Mouse (Mus musculus) mesoderm, embryonic 11.5 days (tissue): ENCODE results near the gene Hdac5.

Experiments used
- DNase-seq: peaks from one replicate; pipeline ENCODE4 v3.0.0-alpha.2; 2012; ENCODE audit warnings: low read depth, low spot score

Gene Hdac5

GRCm38 (mm10) chr11:102240636-102241035, 10.7 kb upstream of the Hdac5 start:
- no peak for DNase-seq

DNA sequence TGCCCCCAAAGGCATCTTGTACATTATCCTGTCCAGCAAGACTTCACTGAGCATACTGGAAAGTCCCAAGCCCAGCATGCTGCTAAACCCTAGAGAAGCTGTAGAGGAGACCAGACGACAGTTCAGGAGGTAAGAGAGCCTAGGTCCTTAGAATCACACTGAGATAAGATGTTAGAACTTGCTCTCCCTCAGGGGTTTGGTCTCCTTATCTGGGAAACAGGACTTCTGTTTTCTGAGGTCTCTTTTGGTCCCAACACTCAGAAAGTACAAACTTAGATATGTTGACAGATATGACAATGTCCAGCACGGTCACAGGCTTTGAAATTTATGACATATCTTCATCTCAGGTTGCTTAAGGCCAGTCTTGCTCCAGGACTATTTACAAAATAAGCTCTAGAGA, 6.1 kb upstream of the Hdac5 start:
- DNase-seq, result no peak

DNA sequence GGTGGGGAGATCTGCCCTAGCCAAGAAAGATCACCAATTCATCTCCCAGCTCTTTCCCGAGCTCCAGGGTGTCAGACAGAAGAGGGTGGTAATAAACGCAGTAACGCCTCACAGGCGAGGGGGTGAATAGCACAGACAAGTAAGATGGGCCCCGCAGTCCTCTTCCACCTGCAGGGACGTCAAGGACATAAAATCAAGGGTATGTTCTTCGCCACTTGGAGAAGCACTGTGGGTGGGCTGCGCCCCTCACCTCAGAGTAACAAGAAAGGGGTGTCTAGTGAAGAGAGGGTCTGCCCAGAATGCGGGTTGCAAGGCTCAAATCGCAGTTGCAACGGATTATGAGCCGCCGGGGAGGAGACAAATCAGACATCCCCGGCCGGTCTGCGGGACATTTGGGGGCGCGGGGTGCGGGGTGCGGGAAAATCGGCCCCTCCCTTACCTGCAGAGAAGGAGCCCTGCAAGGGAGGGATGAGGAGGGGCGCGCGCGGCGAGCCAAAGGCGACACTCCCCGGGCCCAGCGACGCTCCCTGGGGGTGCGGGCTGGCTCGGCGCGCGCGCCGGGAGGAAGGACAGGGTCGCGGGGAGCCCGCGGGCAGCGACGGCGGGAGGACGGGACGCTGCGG, 524 bp downstream of the Hdac5 start:
- no peak for DNase-seq

- no peak for DNase-seq
Observed at GRCm38 (mm10) chr11:102228646-102229268, 1.2 kb downstream of the Hdac5 start.

GRCm38 (mm10) chr11:102228191-102228545, 1.8 kb downstream of the Hdac5 start:
- DNase-seq, result no peak

- DNase-seq, result peak; percentile 49
Observed at GRCm38 (mm10) chr11:102227270-102228190, 2.4 kb downstream of the Hdac5 start.

DNA sequence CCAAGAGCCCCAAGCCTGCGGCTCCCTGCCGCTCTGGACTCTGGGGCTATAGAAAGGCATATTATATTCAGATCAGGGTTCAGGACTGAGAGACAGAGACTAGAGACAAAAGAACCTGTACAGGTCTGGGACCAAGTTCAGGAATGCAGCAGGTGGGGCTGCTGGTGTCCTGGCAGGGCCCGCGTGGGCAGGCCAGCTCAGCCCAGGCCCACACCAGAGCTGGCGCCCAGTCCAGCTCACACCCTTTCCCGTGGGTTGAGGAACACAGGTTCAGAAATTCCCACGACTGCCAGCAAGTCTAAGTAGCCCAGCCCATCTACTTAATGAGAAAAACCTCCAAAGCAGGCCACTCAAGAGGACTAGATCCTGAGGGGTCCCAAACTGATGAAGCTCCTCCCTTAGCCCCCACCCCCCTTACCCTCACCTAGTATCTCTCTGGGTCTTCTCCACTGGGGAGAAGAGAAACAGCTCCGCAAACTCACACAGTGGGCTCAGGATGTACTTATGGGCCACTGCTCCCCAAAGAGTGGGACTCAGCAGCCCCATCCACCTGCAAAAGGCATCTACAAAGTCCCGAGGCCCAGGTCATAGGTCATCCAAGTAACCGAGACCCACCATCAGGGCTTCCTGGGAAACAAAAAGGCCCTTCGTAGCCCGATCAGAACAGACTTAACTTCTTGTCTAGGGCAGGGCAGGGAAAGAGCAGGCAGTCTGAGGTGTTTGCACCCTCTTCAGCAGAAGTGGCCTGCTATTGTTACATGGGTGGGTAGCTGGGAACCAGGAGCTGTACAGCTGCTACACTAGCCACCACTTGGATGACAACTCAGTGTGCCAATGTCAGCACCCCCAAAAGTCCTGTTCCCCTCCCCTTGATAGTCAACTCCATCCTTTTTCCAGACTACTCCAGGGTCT, 3.6 kb downstream of the Hdac5 start:
- DNase-seq, result no peak

- DNase-seq, result no peak
Observed at GRCm38 (mm10) chr11:102225221-102225620, 4.7 kb downstream of the Hdac5 start.

DNA sequence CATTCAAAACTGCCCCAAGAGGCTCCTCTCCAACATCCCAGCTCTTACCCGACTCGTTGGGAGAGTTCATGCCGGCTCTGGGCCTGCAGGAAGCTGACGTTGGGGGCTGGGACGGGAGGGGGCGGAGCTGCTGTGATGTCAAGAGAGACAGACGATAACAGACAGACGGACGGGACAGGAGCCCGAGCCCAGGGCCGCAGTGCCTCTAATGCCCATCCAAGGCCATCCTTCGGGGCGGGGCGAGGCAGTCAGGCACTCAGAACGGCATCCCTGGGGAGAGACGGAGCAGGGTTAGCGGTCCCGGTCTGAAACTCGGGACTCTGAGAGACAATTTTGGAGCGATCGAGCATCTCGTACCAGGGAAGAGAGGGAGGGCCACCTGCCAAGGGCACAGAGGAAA, 5.3 kb downstream of the Hdac5 start:
- DNase-seq, result no peak

- DNase-seq, result peak; percentile 69
Observed at GRCm38 (mm10) chr11:102223166-102223565, 6.8 kb downstream of the Hdac5 start.

DNA sequence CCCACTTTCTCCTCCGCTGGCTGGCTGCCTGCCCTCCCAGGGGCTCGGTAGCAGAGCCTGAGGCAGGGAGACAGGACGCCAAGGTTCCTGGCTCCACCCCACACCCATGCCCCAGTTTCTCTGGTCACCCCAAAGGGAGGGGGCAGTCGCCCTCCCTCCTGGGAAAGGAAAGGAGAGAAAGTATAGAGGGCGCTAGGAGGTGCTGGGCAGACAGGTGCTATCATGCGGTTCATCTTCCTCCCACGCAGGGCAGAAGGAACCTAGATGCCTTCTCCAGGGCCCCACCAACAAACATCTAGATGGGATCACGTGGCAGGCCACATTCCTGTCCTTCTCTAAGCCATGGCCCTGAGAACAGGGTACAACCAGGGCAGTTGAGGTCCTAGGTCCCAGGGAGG, 8.0 kb downstream of the Hdac5 start:
- DNase-seq, result no peak

DNA sequence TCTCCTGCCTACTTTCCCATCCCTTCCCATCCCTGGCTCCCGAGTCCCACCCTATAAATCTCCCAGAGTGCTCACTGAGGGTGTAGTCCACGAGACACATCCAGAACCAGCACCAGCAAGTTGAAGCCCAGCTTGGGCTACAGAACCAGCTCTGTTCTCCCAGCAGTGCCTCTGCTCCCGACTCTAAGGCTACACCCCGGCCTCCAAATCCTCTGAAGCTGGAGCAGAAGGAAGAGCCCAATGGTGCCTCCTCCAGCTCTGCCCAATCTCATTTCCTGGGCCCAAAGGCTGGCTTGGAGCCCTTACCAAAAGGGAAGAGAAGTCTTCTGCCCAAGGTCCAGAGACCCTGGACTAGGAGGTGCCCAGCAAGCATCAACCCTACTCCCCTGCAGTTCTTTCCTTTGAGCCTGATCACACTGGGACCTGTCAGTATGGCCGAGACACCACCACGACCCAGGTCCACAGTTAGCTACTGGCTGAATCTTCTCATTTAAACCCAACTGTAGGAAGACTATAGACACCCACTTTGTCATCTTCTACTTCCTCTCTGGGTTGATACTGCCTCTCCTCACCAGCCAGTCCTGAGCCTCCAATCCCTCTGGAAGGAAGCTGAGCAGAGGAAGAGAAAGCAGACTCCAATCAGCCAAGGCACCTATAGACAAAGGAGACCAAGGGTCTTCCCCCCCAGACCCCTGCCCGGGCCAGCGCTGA, 8.6 kb downstream of the Hdac5 start:
- no peak for DNase-seq

GRCm38 (mm10) chr11:102220451-102220850, 9.5 kb downstream of the Hdac5 start:
- DNase-seq, result no peak

DNA sequence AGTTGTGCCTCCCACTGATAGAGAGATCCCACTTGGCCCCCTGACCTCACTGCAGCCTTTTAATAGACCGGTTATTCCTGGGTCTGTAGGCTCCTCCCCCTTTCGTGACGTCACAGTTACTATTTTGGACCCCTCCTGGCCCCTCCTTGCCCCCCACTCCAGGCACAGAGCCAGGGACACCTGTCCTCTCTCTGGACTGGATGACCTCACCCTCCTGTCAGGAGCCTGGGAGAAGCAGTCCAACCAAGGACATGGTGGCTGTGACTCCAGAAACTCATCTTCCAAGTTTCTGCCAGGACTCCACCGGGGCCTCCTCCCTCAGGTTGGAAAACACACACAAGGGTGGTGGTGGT, 10.0 kb downstream of the Hdac5 start:
- no peak for DNase-seq

DNA sequence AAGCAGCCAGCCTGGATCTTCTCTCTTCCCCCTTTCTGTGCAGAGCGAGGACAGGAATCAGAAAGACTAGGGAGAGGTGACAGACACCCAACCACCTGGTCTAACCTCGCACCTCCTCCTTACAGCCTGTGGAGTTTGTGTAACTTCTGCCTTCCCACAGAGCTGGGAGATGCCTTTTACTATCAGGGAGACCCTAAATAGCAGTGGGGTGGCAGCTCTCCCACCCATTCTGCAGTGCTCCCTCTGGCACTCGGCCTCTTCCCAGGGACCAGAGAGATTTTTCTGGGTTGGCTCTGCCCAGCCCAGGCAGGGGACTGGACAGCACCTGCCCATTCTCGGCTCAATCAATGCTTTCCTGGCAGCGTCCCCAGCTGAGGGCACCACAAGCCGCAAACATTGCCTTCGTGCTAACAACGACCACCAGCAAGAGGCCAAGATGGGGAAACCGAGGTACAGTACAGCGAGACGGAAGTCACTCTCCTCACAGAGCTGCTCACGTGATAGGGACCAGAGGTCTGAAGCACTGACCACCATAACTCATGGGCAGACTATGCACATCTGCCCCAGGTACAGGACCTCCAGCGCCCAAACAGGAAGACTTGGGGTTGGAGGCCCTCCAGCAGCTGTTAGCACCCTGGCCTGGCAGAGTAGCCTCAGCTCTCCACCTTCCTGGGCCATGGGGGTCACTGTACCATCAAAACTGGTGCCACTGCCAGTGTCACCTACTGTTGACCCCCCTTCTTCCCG, 10.5 kb downstream of the Hdac5 start:
- no peak for DNase-seq

GRCm38 (mm10) chr11:102218783-102219182, 11.2 kb downstream of the Hdac5 start:
- peak; percentile 85 for DNase-seq

DNA sequence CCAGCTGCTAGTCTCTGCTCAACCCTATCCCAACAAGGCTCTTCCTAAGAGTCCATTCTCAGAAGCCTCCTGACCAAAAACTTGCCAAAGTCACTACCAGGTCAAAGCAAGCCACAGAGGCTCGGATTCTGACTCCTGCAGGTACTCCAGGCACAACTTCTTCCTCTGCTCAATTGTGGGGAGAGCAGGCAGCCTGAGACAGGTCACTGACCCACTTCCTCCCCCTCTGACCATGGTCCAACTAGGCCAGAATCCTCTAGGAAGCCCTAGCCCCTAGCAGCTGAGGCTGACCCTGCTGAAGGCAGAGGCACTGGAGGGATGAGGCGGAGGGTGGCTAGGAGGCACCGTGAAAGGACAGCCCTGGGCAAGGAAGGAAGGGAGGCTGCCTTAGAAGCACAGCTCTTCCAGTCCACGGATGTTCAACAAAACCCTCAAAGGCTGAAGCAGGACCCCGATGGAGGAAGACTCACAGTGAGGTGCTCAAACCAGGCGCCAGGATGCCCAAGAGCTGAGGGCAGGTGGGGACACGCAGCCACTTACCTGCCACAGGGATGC, 12.0 kb downstream of the Hdac5 start:
- no peak for DNase-seq

GRCm38 (mm10) chr11:102217396-102217795, 12.6 kb downstream of the Hdac5 start:
- DNase-seq, result no peak

DNA sequence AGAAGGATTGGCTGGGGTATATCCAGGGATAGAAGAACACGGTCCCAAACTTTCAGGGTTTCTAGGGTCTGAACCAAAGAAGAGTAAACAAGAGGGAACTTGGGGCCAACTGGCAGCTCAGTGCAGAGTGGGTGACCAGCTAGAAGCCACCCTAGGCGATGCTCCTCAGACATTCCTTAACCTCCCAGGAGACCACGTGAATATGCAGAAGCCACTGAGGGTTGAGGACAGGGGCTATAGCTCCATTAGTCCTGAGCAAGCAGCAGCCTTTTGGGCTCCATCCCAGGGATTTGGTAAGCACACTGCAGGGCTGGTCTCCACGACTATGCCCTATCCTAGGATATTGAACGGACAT, 13.1 kb downstream of the Hdac5 start:
- no peak for DNase-seq
